Mouse (Mus musculus) intestine, embryonic 16.5 days (tissue): ENCODE results near the gene Siah2. TPM values are rescaled to one million over a fixed set of nuclear protein-coding genes. Genes with fewer than 3 reads are reported as not detected.

Experiments used
- ATAC-seq: fragments of 200-750 bp; cut with Nextera tagmentation; 2 replicates; pipeline ENCODE4 v1.8.0; 2017; ENCODE audit warnings: moderate TSS enrichment, moderate library complexity
- H3K27ac ChIP-seq: fragments of 300-500 bp; sonication (generic); 2 replicates; pipeline ENCODE4 v1.5.1; 2014; ENCODE audit warnings: mild to moderate bottlenecking, low read length
- H3K27me3 ChIP-seq: fragments of 300-500 bp; sonication (generic); replicated peaks from 2 replicates; pipeline ENCODE4 v1.6.1; 2014; ENCODE audit warnings: low read length, control low read depth, mixed read lengths; ENCODE audit not compliant: control insufficient read depth, insufficient read depth
- H3K36me3 ChIP-seq: fragments of 300-500 bp; sonication (generic); 2 replicates; pipeline ENCODE4 v1.6.1; 2014; ENCODE audit warnings: low read length, control low read depth; ENCODE audit not compliant: control insufficient read depth, insufficient read depth
- H3K4me1 ChIP-seq: fragments of 300-500 bp; sonication (generic); 2 replicates; pipeline ENCODE4 v1.6.1; 2014; ENCODE audit warnings: low read length, control low read depth, mixed read lengths; ENCODE audit not compliant: control insufficient read depth, insufficient read depth
- H3K4me2 ChIP-seq: fragments of 300-500 bp; sonication (generic); 2 replicates; pipeline ENCODE4 v1.6.1; 2014; ENCODE audit warnings: low read depth, low read length, control low read depth
- H3K4me3 ChIP-seq: fragments of 300-500 bp; sonication (generic); 2 replicates; pipeline ENCODE4 v1.5.1; 2014; ENCODE audit warnings: mild to moderate bottlenecking, low read length
- H3K9ac ChIP-seq: fragments of 300-500 bp; sonication (generic); 2 replicates; pipeline ENCODE4 v1.6.1; 2014; ENCODE audit warnings: low read depth, low read length
- H3K9me3 ChIP-seq: fragments of 300-500 bp; sonication (generic); 2 replicates; pipeline ENCODE4 v1.6.1; 2016; ENCODE audit warnings: low read length, control low read depth; ENCODE audit not compliant: control insufficient read depth
- WGBS: fragments of 180-500 bp; shearing (Covaris S2); extraction: QIAGEN DNeasy Blood & Tissue Kit; methylation state at CpG from one replicate; pipeline ENCODE4 v1.1.7; 2014; 5-methylcytosine and 5-hydroxymethylcytosine counted together
- polyA plus RNA-seq: library from polyadenylated mRNA; unstranded; fragments of >200 nt; fragmentation: Nextera tagmentation; extraction: Ambion mirVana; gene quantifications from 2 replicates; pipeline ENCODE4 v1.2.1, GENCODE M21; 2015

Siah2 gene
- polyA plus RNA-seq, 1 experiment from 2014 or later: 1.9 TPM

DNA sequence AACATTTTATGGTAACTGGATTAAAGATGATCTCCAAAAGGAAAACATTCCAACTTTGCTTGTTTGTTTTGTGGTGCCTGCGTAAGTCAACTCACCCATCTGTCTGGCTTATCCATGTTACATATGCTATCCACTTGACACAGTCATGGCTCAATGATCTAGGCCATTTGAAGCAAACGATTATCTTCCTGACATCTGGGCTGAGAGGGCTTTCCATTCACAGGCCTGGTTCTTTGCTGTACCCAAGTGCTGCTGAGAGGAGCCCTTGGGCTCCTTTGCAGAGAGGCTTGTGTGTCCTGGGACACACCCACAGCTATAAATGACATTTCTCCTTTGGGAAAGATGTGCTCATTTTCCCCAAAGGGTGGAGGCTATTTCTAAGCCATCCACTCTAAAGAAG lies 13.3 kb downstream of the Siah2 start:
- peaks cover 48% of the 10 kb centered on the region for H3K4me1 ChIP-seq
- H3K36me3 ChIP-seq: 0 out of 2 replicates have a peak, but pooled peaks cover 3% of the 10 kb centered on the region
- H3K27ac ChIP-seq: no peak overlapping the region
- H3K27me3 ChIP-seq: no peaks in the 10 kb centered on the region
- H3K4me2 ChIP-seq: no peak overlapping the region
- H3K9me3 ChIP-seq: no peaks in the 10 kb centered on the region
- H3K4me3 ChIP-seq: no peak overlapping the region
- no peak for ATAC-seq
- no peak overlapping the region for H3K9ac ChIP-seq
- 47% methylated on average over 2 of the region's 2 CpGs for WGBS

GRCm38 (mm10) chr3:58678384-58678783 lies 13.8 kb downstream of the Siah2 start:
- Histone ChIP-seq H3K4me1 (peaks cover 48% of the 10 kb centered on the region), H3K36me3 (0 out of 2 replicates have a peak, but pooled peaks cover 3% of the 10 kb centered on the region), H3K9me3 (no peaks in the 10 kb centered on the region), H3K4me2 (no peak overlapping the region), H3K4me3 (no peak overlapping the region), H3K27me3 (no peaks in the 10 kb centered on the region), H3K9ac (no peak overlapping the region), H3K27ac (no peak overlapping the region)
- no peak for ATAC-seq
- WGBS: 46% methylated on average over 8 of the region's 8 CpGs

GRCm38 (mm10) chr3:58677615-58678014 lies 14.6 kb downstream of the Siah2 start:
- Histone ChIP-seq H3K4me3 (no peak overlapping the region), H3K4me1 (peaks cover 42% of the 10 kb centered on the region), H3K9ac (no peak overlapping the region), H3K4me2 (no peak overlapping the region), H3K27me3 (no peaks in the 10 kb centered on the region), H3K9me3 (no peaks in the 10 kb centered on the region), H3K27ac (no peak overlapping the region), H3K36me3 (0 out of 2 replicates have a peak, but pooled peaks cover 3% of the 10 kb centered on the region)
- 54% methylated on average over 3 of the region's 3 CpGs for WGBS
- ATAC-seq: no peak

DNA sequence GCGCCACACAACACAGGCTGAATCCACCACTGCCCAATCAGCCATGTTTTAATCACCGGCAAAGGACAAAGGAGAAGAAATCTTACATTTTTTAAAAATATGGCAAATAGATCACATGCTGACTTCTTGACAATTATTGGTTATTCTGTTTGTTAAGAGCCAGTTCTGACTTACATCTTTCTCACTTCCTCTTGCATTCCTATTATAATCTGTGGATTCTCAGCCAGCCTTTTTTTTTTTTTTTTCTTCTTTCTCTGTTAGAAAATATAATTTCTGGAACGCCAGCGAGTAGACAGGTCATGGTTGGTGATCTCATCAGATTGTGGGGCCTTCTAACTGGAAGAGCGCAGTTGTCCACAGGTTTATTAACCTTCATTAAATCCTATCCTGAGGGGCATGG lies 18.9 kb downstream of the Siah2 start:
- H3K9ac ChIP-seq: no peak overlapping the region
- H3K4me1 ChIP-seq: peaks cover 16% of the 10 kb centered on the region
- no peak overlapping the region for H3K4me3 ChIP-seq
- ATAC-seq: no peak
- H3K9me3 ChIP-seq: no peaks in the 10 kb centered on the region
- H3K27me3 ChIP-seq: no peaks in the 10 kb centered on the region
- 0 out of 2 replicates have a peak, but pooled peaks cover 3% of the 10 kb centered on the region for H3K36me3 ChIP-seq
- WGBS: 85% methylated on average over 5 of the region's 5 CpGs
- no peak overlapping the region for H3K27ac ChIP-seq
- no peak overlapping the region for H3K4me2 ChIP-seq

GRCm38 (mm10) chr3:58672481-58673183 lies 19.6 kb downstream of the Siah2 start:
- H3K4me3 ChIP-seq: no peak overlapping the region
- H3K27me3 ChIP-seq: no peaks in the 10 kb centered on the region
- H3K4me2 ChIP-seq: no peak overlapping the region
- no peak overlapping the region for H3K9ac ChIP-seq
- WGBS: 61% methylated on average over 4 of the region's 4 CpGs
- peaks cover 9% of the 10 kb centered on the region for H3K4me1 ChIP-seq
- no peak for ATAC-seq
- H3K27ac ChIP-seq: no peak overlapping the region
- H3K9me3 ChIP-seq: no peaks in the 10 kb centered on the region
- 0 out of 2 replicates have a peak, but pooled peaks cover 3% of the 10 kb centered on the region for H3K36me3 ChIP-seq

GRCm38 (mm10) chr3:58671616-58672250 lies 20.5 kb downstream of the Siah2 start:
- WGBS: 59% methylated on average over 6 of the region's 6 CpGs
- ATAC-seq: 0 out of 2 replicates have a peak, but pooled peaks have one; percentile 40
- Histone ChIP-seq H3K36me3 (0 out of 2 replicates have a peak, but pooled peaks cover 3% of the 10 kb centered on the region), H3K9ac (no peak overlapping the region), H3K4me2 (no peak overlapping the region), H3K4me1 (peaks cover 7% of the 10 kb centered on the region; the same call in 1 of the 2 replicates), H3K27me3 (no peaks in the 10 kb centered on the region), H3K27ac (no peak overlapping the region), H3K4me3 (no peak overlapping the region), H3K9me3 (no peaks in the 10 kb centered on the region)

- 91% methylated on average over 7 of the region's 7 CpGs for WGBS
- Histone ChIP-seq H3K36me3 (no peaks in the 10 kb centered on the region), H3K27me3 (no peaks in the 10 kb centered on the region), H3K4me1 (no peaks in the 10 kb centered on the region), H3K4me3 (no peak overlapping the region), H3K4me2 (no peak overlapping the region), H3K9ac (no peak overlapping the region), H3K27ac (no peak overlapping the region), H3K9me3 (0 out of 2 replicates have a peak, but pooled peaks cover 5% of the 10 kb centered on the region)
- no peak for ATAC-seq
These were observed 28.2 kb downstream of the Siah2 start for GRCm38 (mm10) chr3:58663970-58664369.

- 93% methylated on average over 4 of the region's 4 CpGs for WGBS
- no peak for ATAC-seq
These were observed 31.6 kb downstream of the Siah2 start for GRCm38 (mm10) chr3:58660636-58661035.

DNA sequence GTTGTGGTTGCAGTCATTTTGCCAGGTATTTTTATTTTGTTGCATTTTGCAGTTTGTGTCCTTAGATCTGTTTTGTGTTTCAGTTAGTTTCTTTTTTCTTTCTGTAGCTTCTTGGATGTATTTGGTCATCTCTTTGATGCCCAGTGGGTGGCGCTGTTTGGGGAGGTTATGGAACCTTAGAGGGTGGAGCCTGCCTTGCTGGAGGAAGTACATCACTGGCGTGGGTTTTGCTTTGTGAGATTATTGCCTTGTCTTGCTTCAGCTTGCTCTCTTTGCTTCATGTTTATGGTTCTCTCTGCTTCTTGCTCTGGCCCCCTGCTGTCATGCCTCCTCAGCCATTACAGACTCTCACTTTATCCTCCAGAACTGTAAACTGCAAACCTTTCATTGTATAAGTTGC lies 34.8 kb downstream of the Siah2 start:
- ATAC-seq: no peak
- no peak overlapping the region for H3K4me2 ChIP-seq
- WGBS: 22% methylated on average over 2 of the region's 2 CpGs

More at GRCm38 (mm10) chr3:58660636-58661035, 31.6 kb downstream of the Siah2 start:
- Histone ChIP-seq H3K4me1 (no peaks in the 10 kb centered on the region), H3K9ac (no peak overlapping the region), H3K4me3 (no peak overlapping the region), H3K4me2 (no peak overlapping the region), H3K27ac (no peak overlapping the region), H3K27me3 (no peaks in the 10 kb centered on the region), H3K9me3 (no peaks in the 10 kb centered on the region), H3K36me3 (no peaks in the 10 kb centered on the region)

More for the DNA sequence above, 34.8 kb downstream of the Siah2 start:
- no peaks in the 10 kb centered on the region for H3K27me3 ChIP-seq
- no peak overlapping the region for H3K4me3 ChIP-seq
- H3K27ac ChIP-seq: no peak overlapping the region
- no peak overlapping the region for H3K9ac ChIP-seq
- no peaks in the 10 kb centered on the region for H3K9me3 ChIP-seq
- H3K36me3 ChIP-seq: no peaks in the 10 kb centered on the region
- no peaks in the 10 kb centered on the region for H3K4me1 ChIP-seq
